Mouse (Mus musculus) layer of hippocampus, postnatal 36 days (tissue): ENCODE measurements around the gene Babam2. TPM values are rescaled to one million over a fixed set of nuclear protein-coding genes. Genes with fewer than 3 reads are reported as not detected.
"Not testable (repeated sequence)": the region's sequence is repeated elsewhere in the genome, so short reads cannot be mapped to it uniquely, and the experiment has no call there.

Experiments used
- DNase-seq, 2 experiments: peaks; one replicate each; pipeline ENCODE4 v3.0.0; 2022
- total RNA-seq, 2 experiments: library from RNA; stranded (reverse); gene quantifications; 2 replicates each; pipeline ENCODE4 v1.2.3; 2021

Gene Babam2
- total RNA-seq, 2 experiments from 2014 or later = 38.2 to 50.1 TPM

GRCm38 (mm10) chr5:31787201-31787600 lies 89.7 kb downstream of the Babam2 start:
- DNase-seq = no peak

- no peak for DNase-seq
Observed at GRCm38 (mm10) chr5:31787622-31788021, 90.1 kb downstream of the Babam2 start.

- no peak for DNase-seq
Observed at GRCm38 (mm10) chr5:31792338-31792737, 94.9 kb downstream of the Babam2 start.

GRCm38 (mm10) chr5:31792863-31793262 lies 95.4 kb downstream of the Babam2 start:
- DNase-seq = no peak

- no peak for DNase-seq
Observed at GRCm38 (mm10) chr5:31795414-31795813, 97.9 kb downstream of the Babam2 start.

- DNase-seq = no peak
Observed at GRCm38 (mm10) chr5:31796979-31797378, 99.5 kb downstream of the Babam2 start.

- not testable (repeated sequence) for DNase-seq
Observed at GRCm38 (mm10) chr5:31804211-31804610, 106.7 kb downstream of the Babam2 start.

GRCm38 (mm10) chr5:31804751-31805150 lies 107.3 kb downstream of the Babam2 start:
- no peak for DNase-seq

GRCm38 (mm10) chr5:31807312-31807711 lies 109.8 kb downstream of the Babam2 start:
- no peak for DNase-seq

- DNase-seq = no peak
Observed at GRCm38 (mm10) chr5:31808271-31808670, 110.8 kb downstream of the Babam2 start.

- no peak for DNase-seq
Observed at GRCm38 (mm10) chr5:31810796-31811662, 113.5 kb downstream of the Babam2 start.

GRCm38 (mm10) chr5:31811663-31812001 lies 114.1 kb downstream of the Babam2 start:
- DNase-seq = no peak

GRCm38 (mm10) chr5:31813156-31813675 lies 115.7 kb downstream of the Babam2 start:
- peak; percentile 19 to 34 for DNase-seq

GRCm38 (mm10) chr5:31814068-31814467 lies 116.6 kb downstream of the Babam2 start:
- DNase-seq = no peak

GRCm38 (mm10) chr5:31815129-31815528 lies 117.6 kb downstream of the Babam2 start:
- no peak for DNase-seq

GRCm38 (mm10) chr5:31816082-31816481 lies 118.6 kb downstream of the Babam2 start:
- no peak for DNase-seq

- no peak for DNase-seq
Observed at GRCm38 (mm10) chr5:31820801-31821200, 123.3 kb downstream of the Babam2 start.

- no peak for DNase-seq
Observed at GRCm38 (mm10) chr5:31821204-31821603, 123.7 kb downstream of the Babam2 start.

GRCm38 (mm10) chr5:31823673-31824072 lies 126.2 kb downstream of the Babam2 start:
- no peak for DNase-seq

- no peak for DNase-seq
Observed at GRCm38 (mm10) chr5:31824126-31824525, 126.6 kb downstream of the Babam2 start.

- DNase-seq = no peak
Observed at GRCm38 (mm10) chr5:31827304-31827703, 129.8 kb downstream of the Babam2 start.

GRCm38 (mm10) chr5:31827896-31828295 lies 130.4 kb downstream of the Babam2 start:
- no peak for DNase-seq

GRCm38 (mm10) chr5:31828747-31829146 lies 131.3 kb downstream of the Babam2 start:
- DNase-seq = no peak

GRCm38 (mm10) chr5:31829588-31829987 lies 132.1 kb downstream of the Babam2 start:
- DNase-seq = no peak
